Mouse (Mus musculus) lung, postnatal 10 days (tissue): ENCODE data around the gene 2310057N15Rik.
"Not testable (repeated sequence)": the region's sequence is repeated elsewhere in the genome, so short reads cannot be mapped to it uniquely, and the experiment has no call there.

Experiments
- DNase-seq: peaks from one replicate; pipeline ENCODE4 v3.0.0; 2021

The 2310057N15Rik gene

GRCm38 (mm10) chr16:88774106-88774505 lies at the start of gene 2310057N15Rik:
Gene 2310057N15Rik (minus strand): TSS chr16:88774206.
- DNase-seq: no peak

GRCm38 (mm10) chr16:88823736-88824135 lies 49.7 kb upstream of the 2310057N15Rik start:
- peak; percentile 30 for DNase-seq

GRCm38 (mm10) chr16:88820066-88820465 lies 46.1 kb upstream of the 2310057N15Rik start, which contains the start of gene Krtap15:
Gene Krtap15 (plus strand): TSS chr16:88820215.
- DNase-seq: no peak

GRCm38 (mm10) chr16:88811827-88812226 lies 37.8 kb upstream of the 2310057N15Rik start, which contains the start of gene Gm20741:
Gene Gm20741 (minus strand): TSS chr16:88812220.
- no peak for DNase-seq

GRCm38 (mm10) chr16:88786786-88787185 lies 12.8 kb upstream of the 2310057N15Rik start:
- DNase-seq: no peak

GRCm38 (mm10) chr16:88777596-88777995 lies 3.6 kb upstream of the 2310057N15Rik start, which contains the start of gene Gm5965:
Gene Gm5965 (plus strand): TSS chr16:88777896.
- no peak for DNase-seq

GRCm38 (mm10) chr16:88758547-88758946 lies 15.5 kb downstream of the 2310057N15Rik start, which contains the start of gene 2310034C09Rik:
Gene 2310034C09Rik (plus strand): TSS chr16:88758847.
- not testable (repeated sequence) for DNase-seq

- not testable (repeated sequence) for DNase-seq
These were observed 22.5 kb downstream of the 2310057N15Rik start, which contains the start of gene Krtap13 for GRCm38 (mm10) chr16:88751535-88751934. Gene Krtap13 (minus strand): TSS chr16:88751635.

GRCm38 (mm10) chr16:88747943-88748342 lies 26.1 kb downstream of the 2310057N15Rik start:
- no peak for DNase-seq

- DNase-seq: peak; percentile 44
These were observed 29.2 kb downstream of the 2310057N15Rik start for GRCm38 (mm10) chr16:88744750-88745340.

- DNase-seq: no peak
These were observed 38.6 kb downstream of the 2310057N15Rik start for GRCm38 (mm10) chr16:88735391-88735790.

- DNase-seq: no peak
These were observed 45.2 kb downstream of the 2310057N15Rik start, which contains the start of gene Krtap13-1 for GRCm38 (mm10) chr16:88728812-88729275. Gene Krtap13-1 (plus strand): TSS chr16:88728862.
